Mouse (Mus musculus) heart, adult 11 months (tissue): ENCODE data around the gene BC035044.

Experiments
- DNase-seq: peaks from one replicate; pipeline ENCODE4 v3.0.0; 2022

BC035044 gene

DNA sequence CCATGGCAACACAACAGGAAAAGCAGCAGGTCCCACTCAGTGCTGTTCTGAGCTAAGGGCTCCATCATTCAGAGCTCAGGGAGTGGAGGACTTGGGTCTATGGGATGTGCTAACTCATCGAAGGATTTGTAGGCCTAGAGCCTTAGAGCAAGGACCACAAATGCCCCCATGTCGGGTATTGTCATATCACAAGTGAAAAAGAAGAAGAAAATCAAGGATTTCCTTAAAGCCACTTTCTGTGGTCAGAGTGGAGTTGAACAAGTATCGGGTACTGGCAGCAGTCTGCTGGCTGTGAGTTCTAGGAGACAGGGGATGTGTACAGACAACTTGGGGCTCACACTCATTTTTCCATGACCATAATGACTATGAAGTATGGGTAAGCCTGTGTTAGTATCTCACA is 64.1 kb downstream of the BC035044 start:
- peak; percentile 80 for DNase-seq

DNA sequence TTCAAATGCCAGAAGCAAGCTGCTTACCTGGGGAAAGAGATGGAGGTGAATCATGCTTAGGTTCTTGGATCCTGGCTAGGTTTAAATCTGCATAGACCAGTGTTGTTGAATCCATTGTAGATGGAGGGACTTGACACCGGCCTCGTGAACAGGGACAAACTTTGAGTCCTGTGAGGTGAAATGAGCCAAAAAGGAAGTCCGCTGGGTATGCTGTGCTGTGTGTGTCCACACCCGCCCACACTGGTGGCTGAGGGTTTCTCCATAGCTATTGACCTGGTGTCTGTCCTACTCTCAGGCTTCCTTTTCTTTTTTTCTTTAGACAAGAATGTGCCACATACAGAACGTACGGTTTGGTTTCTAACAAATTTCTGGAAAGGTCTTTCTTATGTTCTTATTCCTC is 64.8 kb downstream of the BC035044 start, which contains the start of the genes Gm44511 and Klrb1b:
TSS of gene Gm44511 (minus strand) at position 184 of the 400 bp plus-strand sequence.
TSS of gene Klrb1b (minus strand) at position 200 of the 400 bp plus-strand sequence.
- peak; percentile 69 for DNase-seq

DNA sequence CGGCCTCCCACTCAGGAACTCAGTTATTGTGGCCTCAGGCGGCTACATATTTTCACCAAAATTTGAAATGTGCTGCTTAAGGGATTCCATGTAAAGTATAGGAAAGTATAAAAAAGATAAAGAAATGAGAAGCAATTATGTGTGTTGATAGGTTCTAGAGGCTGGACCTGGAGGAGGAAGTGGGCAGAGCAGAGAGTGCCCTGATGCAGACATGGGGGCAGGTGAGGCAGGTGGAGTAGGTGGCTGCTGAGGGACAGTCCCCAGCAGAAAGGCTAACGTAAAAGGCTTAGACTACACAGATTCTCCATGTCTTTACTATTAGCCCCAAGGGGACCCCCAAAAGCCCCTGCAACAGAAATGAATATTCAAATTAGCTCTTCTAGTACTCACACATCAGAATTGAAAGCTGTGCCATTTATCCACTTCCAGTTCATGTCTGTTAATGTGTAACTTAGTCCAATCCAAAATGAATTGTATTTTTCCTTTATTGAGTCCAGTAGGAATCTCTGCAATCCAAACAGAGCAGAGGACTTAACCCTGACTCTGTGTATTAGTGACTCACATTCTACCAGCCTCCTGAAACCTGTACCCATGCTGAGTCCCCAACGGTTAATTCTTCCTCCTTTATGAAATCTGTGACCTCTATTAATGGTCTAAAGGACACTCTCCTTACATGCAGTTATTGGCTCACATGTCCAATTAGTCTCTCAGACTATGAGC is 72.7 kb downstream of the BC035044 start:
- DNase-seq = peak; percentile 12

GRCm38 (mm10) chr6:128808532-128808931 is 82.4 kb downstream of the BC035044 start:
- peak; percentile 55 for DNase-seq

GRCm38 (mm10) chr6:128807021-128807420 is 83.9 kb downstream of the BC035044 start:
- DNase-seq = peak; percentile 41

GRCm38 (mm10) chr6:128804823-128805640 is 85.9 kb downstream of the BC035044 start:
- DNase-seq = peak; percentile 95

DNA sequence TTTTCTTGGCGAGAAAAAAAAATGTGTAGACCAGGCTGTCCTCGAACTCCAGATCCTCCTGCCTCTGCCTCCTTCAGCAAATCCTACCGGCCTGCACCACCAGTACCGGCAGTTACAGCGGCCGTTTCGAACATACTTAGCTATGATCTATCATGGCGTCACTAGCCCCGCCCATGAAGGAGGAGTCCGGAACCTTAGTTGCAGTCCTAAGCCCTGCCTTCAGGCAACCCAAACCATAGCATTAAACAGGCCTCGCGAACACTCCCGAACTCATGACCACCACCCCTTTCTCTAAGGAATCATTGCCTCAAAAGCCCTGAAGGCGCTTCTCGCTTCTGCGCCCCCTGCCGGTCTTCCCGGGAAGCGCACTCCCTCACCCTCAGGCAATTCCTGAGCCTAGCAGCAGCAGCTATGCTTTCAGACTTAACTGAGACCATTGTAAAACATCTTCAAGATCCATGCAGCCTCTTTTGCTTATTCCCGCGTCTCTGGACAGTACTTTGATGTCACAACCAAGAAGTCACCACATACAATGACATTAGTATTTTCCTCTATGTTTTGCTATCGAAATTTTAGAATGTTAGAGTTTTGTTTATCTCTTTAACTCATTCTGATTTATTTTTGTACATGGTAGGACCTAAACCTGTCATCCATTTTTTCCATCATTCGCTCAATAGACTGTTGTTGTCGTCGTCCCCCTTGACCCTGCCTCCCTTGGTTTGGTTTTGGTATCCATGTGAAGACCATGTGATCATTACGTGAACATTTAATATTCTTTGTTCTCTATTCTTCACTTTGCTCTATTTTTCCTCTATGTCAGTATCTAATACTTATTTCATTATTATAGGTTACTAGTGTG is 87.7 kb downstream of the BC035044 start:
- DNase-seq = peak; percentile 100

DNA sequence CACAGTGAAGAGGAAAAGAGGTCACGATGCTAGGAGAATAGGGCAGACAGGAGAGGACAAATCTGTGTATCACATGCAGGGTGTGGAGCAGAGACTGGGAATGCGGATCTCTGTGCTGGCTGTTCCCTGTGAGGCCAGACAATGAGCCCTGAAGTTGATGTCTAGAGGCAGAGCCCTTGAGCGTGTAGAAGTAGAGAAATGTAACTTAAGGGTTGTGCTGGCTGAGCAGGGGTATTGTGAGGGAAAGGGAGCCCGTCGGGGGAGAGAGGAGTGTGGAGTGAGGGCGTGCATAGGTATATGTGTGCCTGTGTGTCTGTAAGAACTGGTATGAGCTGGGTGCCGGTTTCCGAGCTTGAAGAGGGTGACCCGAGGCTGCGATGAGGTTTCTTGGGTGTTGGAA is 88.4 kb downstream of the BC035044 start:
- DNase-seq = no peak

DNA sequence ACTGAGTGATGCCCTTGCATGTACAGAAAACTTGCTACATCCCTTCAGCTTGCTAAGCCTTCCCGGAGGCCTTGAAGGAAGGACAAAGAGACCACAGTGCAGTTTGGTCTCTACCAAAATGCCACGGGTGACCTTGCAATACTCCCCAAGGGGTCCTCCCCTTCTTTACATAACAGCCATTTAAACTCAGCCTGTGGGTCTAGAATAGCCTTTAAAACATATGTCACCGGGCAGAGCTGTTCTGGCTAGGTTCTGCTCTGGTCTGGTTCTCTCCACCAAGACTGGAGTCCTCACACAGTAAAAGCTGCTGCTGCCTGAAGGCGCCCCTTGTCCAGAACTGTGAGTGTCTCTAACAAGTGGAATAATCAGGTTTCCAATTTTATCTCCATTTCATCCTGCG is 90.2 kb downstream of the BC035044 start:
- DNase-seq = peak; percentile 59

DNA sequence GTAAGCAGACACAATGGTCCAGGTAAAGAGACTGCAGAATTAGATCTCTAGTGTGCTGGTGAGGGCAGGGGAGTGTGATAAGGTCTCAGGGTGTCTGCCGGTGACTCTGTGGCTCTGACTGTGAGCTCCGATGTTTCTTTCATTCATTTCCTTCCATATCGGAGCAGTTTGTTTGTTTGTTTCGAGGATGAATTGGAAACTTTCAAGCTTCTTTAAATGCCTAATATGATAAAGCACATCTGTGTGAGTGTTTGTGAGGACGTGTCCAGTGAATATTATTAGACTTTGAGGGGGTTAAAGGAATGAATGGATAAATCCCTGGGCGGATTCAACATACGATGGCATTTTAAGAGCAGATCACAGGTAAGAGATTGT is 91.0 kb downstream of the BC035044 start:
- DNase-seq = no peak

DNA sequence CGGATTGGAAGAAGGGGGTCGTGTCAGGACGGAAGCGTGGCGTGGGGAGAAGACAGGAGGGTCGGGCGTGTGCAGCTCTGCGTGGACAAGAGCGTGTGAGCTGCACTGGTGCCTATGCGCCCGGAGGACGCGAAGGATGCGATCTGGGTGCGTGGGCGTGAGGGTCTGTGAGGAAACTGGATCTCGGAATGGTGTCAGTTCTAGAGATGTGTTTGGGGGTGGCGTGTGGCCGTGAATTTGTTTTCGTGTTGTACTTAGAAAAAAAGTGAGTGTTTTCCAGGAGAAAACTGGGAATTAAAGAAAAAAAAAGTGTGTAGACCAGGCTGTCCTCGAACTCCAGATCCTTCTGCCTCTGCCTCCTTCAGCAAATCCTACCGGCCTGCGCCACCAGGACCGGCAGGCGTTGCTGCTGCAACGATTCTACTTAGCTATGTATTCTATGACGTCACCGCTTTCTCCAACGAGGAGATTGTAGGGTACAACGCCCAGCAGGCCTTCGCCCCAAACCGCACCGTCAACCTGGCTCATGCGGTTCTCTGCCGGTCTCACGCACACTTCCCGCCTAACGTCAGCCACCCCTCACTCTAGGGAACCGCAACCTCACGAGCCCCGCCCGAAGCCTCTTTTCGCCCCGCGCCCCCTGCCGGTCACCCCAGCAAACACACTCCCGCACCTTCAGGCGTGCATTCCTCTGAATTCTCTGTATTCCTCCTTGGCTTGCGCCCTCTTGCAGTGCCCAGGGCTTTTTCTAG is 91.6 kb downstream of the BC035044 start:
- DNase-seq = peak; percentile 98
